Mouse (Mus musculus) liver, embryonic 14.5 days (tissue): ENCODE results near the gene Glt28d2. TPM values are rescaled to one million over a fixed set of nuclear protein-coding genes. Genes with fewer than 3 reads are reported as not detected.

Experiments used
- ATAC-seq: fragments of 200-750 bp; cut with Nextera tagmentation; 2 replicates; pipeline ENCODE4 v1.8.0; 2017; ENCODE audit warnings: moderate number of reproducible peaks, mild to moderate bottlenecking, moderate library complexity; ENCODE audit not compliant: insufficient read depth
- DNase-seq, 3 experiments: peaks; one replicate each; pipeline ENCODE4 v3.0.0-alpha.2; 2012 to 2013; ENCODE audit warnings: low read depth in 3 of 3, low spot score in 3 of 3
- H3K27ac ChIP-seq: fragments of 300-500 bp; sonication (generic); 2 replicates; pipeline ENCODE4 v1.5.1; 2014; ENCODE audit warnings: moderate library complexity, mild to moderate bottlenecking, control low read depth, inconsistent platforms
- H3K27me3 ChIP-seq: fragments of 300-500 bp; sonication (generic); 2 replicates; pipeline ENCODE4 v1.6.1; 2014; ENCODE audit warnings: mild to moderate bottlenecking, low read length, moderate library complexity; ENCODE audit not compliant: control insufficient read depth, insufficient read depth
- H3K36me3 ChIP-seq: fragments of 300-500 bp; sonication (generic); replicated peaks from 2 replicates; pipeline ENCODE4 v1.6.1; 2014; ENCODE audit warnings: low read depth; ENCODE audit not compliant: control insufficient read depth, insufficient read depth
- H3K4me1 ChIP-seq, 2 experiments: fragments of 200-500 bp in 1 of 2; fragments of 300-500 bp in 1 of 2; sonication (generic) in 1 of 2; replicated peaks; 2 replicates each; pipeline ENCODE4 v1.6.1; 2012 to 2014; ENCODE audit warnings: antibody characterized with exemption in 1 of 2, inconsistent platforms in 1 of 2, low read length in 1 of 2; ENCODE audit not compliant: control insufficient read depth in 2 of 2, insufficient read depth in 2 of 2
- H3K4me2 ChIP-seq: fragments of 300-500 bp; sonication (generic); 2 replicates; pipeline ENCODE4 v1.6.1; 2014; ENCODE audit warnings: low read depth, mild to moderate bottlenecking, control low read depth, moderate library complexity
- H3K4me3 ChIP-seq, 2 experiments: fragments of 200-500 bp in 1 of 2; fragments of 300-500 bp in 1 of 2; sonication (generic) in 1 of 2; 2 replicates each; pipeline ENCODE4 v1.5.1; 2012 to 2014; ENCODE audit warnings: low read depth in 2 of 2, low read length in 2 of 2, mild to moderate bottlenecking in 2 of 2, control low read depth in 1 of 2, inconsistent platforms in 1 of 2, moderate library complexity in 1 of 2; ENCODE audit not compliant: insufficient read depth in 1 of 2
- H3K9ac ChIP-seq: fragments of 300-500 bp; sonication (generic); replicated peaks from 2 replicates; pipeline ENCODE4 v1.6.1; 2014; ENCODE audit warnings: mild to moderate bottlenecking, control low read depth, moderate library complexity
- H3K9me3 ChIP-seq: fragments of 300-500 bp; sonication (generic); 2 replicates; pipeline ENCODE4 v1.6.1; 2016; ENCODE audit warnings: low read length, mixed read lengths; ENCODE audit not compliant: control insufficient read depth
- CTCF ChIP-seq: IDR thresholded peaks from 2 replicates; pipeline ENCODE4 v1.5.1; 2016; ENCODE audit warnings: antibody characterized with exemption, low read depth, control low read depth
- EP300 ChIP-seq: IDR thresholded peaks from 2 replicates; pipeline ENCODE4 v1.6.1; 2016; ENCODE audit warnings: antibody characterized with exemption, low read depth
- WGBS: fragments of 180-500 bp; shearing (Covaris S2); extraction: QIAGEN DNeasy Blood & Tissue Kit; methylation state at CpG from one replicate; pipeline ENCODE4 v1.1.7; 2014; ENCODE audit not compliant: insufficient replicate concordance; 5-methylcytosine and 5-hydroxymethylcytosine counted together
- polyA plus RNA-seq, 2 experiments: library from polyadenylated mRNA; depleted of rRNA in 1 of 2; stranded (reverse) in 1 of 2; unstranded in 1 of 2; fragments of >200 nt; fragmentation: Nextera tagmentation in 1 of 2; extraction: Ambion mirVana in 1 of 2; gene quantifications; 2 replicates each; pipeline versions ENCODE4 v1.2.1 to v1.2.3; 2012 to 2014

Glt28d2 gene
- polyA plus RNA-seq, 2 experiments: 0.03 to 0.10 TPM

GRCm38 (mm10) chr3:85853715-85854114 lies 33.6 kb downstream of the Glt28d2 start:
- DNase-seq (no peak), ATAC-seq (no peak)
- Histone ChIP-seq H3K27ac (no peak overlapping the region), H3K9me3 (no peaks in the 10 kb centered on the region), H3K9ac (no peak overlapping the region), H3K4me1 (peaks cover 22 to 38% of the 10 kb centered on the region in 2 experiments), H3K36me3 (no peaks in the 10 kb centered on the region), H3K4me2 (no peak overlapping the region), H3K4me3 (no peak overlapping the region), H3K27me3 (no peaks in the 10 kb centered on the region)
- no peak for TF ChIP-seq CTCF
- TF ChIP-seq EP300: no peak
- WGBS: 75% methylated on average over 4 of the region's 4 CpGs

GRCm38 (mm10) chr3:85850079-85850478 lies 37.2 kb downstream of the Glt28d2 start:
- Histone ChIP-seq H3K4me1 (peaks cover 0 to 5% of the 10 kb centered on the region in 2 experiments; a peak in 1 of 4 replicates), H3K9me3 (no peaks in the 10 kb centered on the region), H3K4me3 (no peak overlapping the region), H3K27me3 (no peaks in the 10 kb centered on the region), H3K36me3 (no peaks in the 10 kb centered on the region), H3K4me2 (no peak overlapping the region), H3K9ac (no peak overlapping the region), H3K27ac (no peak overlapping the region)
- no peak for TF ChIP-seq EP300
- TF ChIP-seq CTCF: no peak
- 53% methylated on average over 1 of the region's 1 CpGs for WGBS
- DNase-seq: no peak
- ATAC-seq: no peak

GRCm38 (mm10) chr3:85846316-85846715 lies 41.0 kb downstream of the Glt28d2 start:
- Histone ChIP-seq H3K9ac (no peak overlapping the region), H3K4me2 (no peak overlapping the region), H3K27me3 (no peaks in the 10 kb centered on the region), H3K4me1 (no peaks in the 10 kb centered on the region), H3K27ac (no peak overlapping the region), H3K4me3 (no peak overlapping the region), H3K36me3 (no peaks in the 10 kb centered on the region), H3K9me3 (no peaks in the 10 kb centered on the region)
- 71% methylated on average over 1 of the region's 1 CpGs for WGBS
- ATAC-seq (no peak), DNase-seq (no peak)
- TF ChIP-seq EP300: no peak
- no peak for TF ChIP-seq CTCF

GRCm38 (mm10) chr3:85845341-85845740 lies 42.0 kb downstream of the Glt28d2 start:
- TF ChIP-seq CTCF: no peak
- no peak for TF ChIP-seq EP300
- WGBS: 61% methylated on average over 6 of the region's 6 CpGs
- no peaks in the 10 kb centered on the region for H3K4me1 ChIP-seq
- H3K9ac ChIP-seq: no peak overlapping the region
- no peak overlapping the region for H3K4me3 ChIP-seq
- ATAC-seq (no peak), DNase-seq (no peak)
- H3K36me3 ChIP-seq: no peaks in the 10 kb centered on the region
- no peaks in the 10 kb centered on the region for H3K27me3 ChIP-seq
- no peak overlapping the region for H3K27ac ChIP-seq
- no peaks in the 10 kb centered on the region for H3K9me3 ChIP-seq
- H3K4me2 ChIP-seq: no peak overlapping the region

- ATAC-seq: no peak
Measured at GRCm38 (mm10) chr3:85842881-85843218, 44.5 kb downstream of the Glt28d2 start.

More at GRCm38 (mm10) chr3:85842881-85843218, 44.5 kb downstream of the Glt28d2 start:
- DNase-seq: no peak
- Histone ChIP-seq H3K9me3 (no peaks in the 10 kb centered on the region), H3K27me3 (no peaks in the 10 kb centered on the region), H3K4me2 (no peak overlapping the region), H3K9ac (no peak overlapping the region), H3K4me3 (no peak overlapping the region), H3K4me1 (peaks cover 0 to 4% of the 10 kb centered on the region in 2 experiments; a peak in 1 of 4 replicates), H3K27ac (no peak overlapping the region), H3K36me3 (no peaks in the 10 kb centered on the region)
- TF ChIP-seq EP300 (no peak), CTCF (no peak)
